Mouse (Mus musculus) yolk sac, embryonic 10.5 days (tissue): Measurements from ENCODE around the gene Ppfibp2.

Experiments
- DNase-seq: peaks from one replicate; pipeline ENCODE4 v3.0.0-alpha.2; 2017; ENCODE audit warnings: low spot score

Gene Ppfibp2

DNA sequence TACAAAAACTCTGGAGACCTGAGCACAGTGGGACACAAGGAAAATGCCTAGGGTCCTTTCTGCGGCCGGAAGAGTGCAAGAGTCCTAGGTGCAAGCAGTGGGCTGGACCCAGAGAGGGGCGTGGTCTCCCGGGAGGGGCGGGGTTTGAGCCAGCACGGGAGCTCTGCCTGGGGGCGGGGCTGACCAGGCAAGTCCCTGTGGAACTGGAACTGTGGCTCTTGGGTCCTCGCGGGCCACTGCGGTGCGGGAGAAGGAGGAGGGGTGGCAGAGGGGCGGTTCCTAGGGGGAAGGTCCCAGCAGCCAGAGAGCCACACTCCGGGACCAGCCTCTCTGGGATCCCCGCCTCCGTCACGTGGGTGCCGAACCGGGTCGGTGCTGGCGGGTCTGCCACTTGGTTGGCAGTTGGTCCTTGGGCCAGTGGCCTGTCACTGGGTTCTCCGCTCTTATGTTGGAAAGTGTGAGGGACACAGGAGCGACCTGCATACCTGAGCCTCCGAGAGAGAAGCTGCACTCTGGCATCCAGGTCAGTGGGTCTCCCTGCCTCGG is at the start of gene Ppfibp2:
Ppfibp2 (plus strand) TSS at position 351 of the 546 bp plus-strand sequence.
- DNase-seq: peak; percentile 97

DNA sequence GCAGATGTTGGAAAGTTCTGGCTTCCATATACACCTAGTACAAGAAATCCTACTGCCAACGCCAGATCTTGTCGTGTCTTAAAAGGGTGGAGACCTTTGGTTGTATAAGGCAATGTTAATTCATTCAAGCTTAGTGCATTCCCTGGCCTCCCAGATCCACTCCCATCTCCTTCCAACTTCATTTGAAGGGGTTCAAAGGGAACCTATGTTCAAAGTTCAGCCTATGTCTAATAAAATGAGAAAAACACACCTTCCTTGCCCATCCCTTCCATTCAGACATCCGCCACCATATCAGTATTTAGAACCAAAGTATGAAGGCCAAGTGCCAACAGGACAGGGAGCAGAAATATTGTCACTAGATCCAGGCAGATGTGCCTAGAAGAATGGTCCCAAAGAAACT is 47.1 kb upstream of the Ppfibp2 start:
- DNase-seq: no peak

DNA sequence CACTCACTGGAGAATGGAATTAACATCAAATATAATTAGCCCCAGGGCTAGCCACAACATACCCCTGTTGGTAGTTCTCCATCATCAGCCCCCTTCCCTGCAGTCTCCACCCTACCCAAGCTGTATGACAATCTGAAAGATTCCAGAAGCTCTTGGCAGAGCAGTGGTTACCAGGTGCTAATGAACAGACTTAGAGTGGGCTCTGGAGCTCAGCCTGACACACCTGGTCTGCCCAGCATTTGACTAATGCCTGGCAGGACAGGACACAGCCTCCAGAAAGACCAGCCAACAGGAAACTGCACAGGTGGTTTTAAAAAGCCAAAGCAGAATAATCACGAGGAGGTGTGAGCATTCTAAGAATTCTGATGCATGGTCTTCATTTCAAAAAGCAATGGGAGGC is 41.5 kb upstream of the Ppfibp2 start:
- DNase-seq: no peak

DNA sequence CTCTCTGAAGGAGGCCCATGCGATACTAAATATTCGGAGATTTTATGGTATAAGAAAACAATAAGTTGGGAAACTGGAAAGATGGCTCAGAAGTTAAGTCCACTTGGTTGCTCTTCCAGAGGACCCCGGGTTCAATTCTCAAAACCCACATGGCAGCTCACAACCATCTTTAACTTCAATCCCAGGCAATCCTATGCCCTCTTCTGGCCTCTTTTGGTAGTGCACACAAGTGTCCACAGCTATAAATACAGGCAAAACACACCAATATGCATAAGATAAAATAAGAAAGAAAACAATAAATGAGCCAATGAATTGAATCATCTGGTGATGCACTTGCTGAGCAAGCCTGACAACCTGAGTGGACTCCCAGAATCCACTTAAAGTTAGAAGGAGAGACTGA is 39.1 kb upstream of the Ppfibp2 start:
- no peak for DNase-seq

DNA sequence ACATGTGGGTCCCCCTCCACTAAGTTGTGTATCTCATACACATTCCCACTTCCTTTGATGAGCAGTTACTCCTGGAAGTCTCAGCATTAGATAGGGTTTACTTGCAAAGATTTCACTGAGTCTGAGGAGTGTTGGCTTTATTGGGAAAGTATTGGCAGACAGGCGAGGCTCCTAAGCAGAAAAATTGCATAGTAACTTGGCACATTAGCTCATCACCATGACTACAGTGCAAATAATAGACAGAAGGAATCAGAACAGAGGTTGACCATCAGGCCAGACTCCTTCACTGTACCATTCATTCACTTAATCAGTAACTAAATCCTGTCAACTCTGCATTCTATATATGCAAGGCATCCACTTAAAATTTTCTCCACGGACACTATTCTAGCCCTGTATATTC is 34.3 kb upstream of the Ppfibp2 start:
- DNase-seq: no peak

DNA sequence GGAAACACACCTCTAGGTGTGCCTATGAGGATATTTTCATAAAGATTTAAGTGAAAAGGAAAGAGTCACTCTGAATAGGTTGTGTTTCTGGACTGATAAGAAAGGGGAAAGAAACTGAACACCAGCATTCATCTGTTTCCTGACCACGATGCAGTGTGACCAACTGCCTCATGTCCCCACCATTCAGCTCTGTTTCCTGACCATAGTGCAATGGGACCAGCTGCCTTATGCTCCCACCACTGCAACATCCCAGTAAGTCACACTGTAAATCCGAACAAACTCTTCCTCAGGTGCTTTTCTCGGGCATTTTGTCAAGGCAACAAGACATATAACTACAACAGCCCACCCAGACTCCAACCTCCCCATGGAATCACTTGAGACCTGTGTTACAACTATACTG is 33.4 kb upstream of the Ppfibp2 start:
- DNase-seq: no peak

DNA sequence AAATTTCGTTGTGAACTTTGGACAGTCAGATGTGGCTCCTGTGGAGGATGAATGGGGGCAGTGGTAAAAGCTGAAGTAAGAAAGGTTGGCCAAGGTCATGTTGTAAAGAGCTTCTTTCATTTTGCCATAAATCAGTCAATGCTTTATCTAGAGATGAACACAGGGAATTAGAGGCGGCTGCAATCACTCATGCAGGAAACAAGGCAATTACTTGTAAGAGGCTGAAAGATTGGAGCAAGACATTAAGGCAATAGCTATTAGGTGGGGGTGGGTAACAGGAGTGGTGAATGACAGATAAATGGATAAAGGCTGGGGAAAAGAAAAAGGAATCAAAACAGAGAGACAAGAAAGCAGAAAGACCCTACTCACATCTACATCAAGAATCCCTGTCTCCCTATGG is 31.3 kb upstream of the Ppfibp2 start:
- DNase-seq: no peak

DNA sequence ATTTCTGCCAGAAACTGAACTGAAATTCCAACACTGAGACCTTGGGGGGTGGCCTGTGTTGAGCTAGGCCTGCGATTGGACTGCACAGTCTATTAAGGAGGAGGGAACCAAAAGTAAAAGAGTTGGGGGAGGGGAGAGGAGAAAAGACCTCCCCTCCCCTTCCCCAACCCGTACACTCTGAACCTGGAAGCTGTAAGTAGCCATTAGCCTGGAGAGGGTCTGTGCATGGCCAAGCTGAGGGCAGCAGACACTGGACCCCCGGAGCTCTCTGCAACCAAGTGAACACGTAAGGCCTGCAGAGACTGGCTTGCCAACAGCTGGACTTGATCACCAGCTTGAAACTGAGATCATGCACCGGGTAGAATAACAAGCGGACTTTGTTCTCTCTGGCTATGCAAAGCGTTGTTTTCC is 27.7 kb upstream of the Ppfibp2 start, which contains the start of gene Olfml1:
Olfml1 (plus strand) TSS at position 186 of the 411 bp plus-strand sequence.
- peak; percentile 86 for DNase-seq

DNA sequence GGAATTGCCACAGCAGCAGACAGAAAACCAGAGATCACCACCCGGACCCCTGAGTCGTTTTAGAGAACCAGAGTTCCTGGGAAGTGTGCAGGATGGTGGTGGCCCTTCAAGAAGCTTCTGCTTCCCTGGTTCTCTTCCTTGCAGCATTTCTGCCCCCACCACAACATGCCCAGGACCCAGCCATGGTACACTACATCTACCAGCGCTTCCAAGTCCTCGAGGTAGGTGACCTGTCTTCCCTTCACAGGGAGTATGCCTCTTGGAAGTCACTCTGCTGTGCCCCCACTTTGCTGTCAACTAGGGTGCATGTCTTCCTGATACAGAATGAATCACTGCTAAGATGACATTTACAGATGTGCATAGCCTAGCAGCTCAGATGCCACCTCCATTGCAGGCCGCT is 27.3 kb upstream of the Ppfibp2 start:
- DNase-seq: no peak

DNA sequence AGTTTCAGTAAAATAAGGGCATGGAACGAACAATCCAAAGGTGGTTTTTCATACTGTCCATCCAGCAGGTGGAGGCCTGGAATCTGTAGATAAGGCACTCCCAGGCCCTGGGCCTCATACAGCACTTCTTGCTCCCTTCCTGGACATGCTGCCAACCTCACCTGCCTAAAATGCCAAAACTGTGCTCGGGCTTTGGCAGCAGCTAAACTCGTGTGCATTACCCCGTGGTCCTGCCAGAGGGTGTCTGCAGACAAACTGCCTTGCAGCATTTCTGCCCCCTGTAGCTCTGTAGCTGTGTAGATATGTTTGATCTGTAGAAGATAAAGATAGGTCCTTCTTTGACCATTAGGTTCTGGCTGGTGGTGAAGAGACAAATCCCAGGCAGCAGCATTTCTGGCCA is 26.0 kb upstream of the Ppfibp2 start:
- DNase-seq: no peak

DNA sequence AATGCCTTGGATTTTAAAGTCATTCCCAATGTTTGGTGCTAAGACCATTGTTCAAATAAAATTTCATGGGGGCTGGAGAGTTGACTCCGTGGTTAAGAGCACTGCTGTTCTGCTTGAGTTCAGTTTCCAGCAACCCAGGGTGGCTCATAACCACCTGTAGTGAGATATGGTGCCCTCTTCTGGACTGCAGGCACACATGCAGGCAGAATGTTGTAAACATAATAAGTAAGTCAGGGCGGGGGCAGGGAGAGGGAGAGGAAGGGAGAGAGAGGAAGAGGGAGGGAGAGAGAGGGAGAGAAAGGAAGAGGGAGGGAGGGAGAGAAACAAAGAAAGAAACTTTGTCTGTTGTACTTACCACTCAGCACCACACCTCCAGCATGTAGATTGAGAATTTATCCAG is 21.2 kb upstream of the Ppfibp2 start:
- no peak for DNase-seq

DNA sequence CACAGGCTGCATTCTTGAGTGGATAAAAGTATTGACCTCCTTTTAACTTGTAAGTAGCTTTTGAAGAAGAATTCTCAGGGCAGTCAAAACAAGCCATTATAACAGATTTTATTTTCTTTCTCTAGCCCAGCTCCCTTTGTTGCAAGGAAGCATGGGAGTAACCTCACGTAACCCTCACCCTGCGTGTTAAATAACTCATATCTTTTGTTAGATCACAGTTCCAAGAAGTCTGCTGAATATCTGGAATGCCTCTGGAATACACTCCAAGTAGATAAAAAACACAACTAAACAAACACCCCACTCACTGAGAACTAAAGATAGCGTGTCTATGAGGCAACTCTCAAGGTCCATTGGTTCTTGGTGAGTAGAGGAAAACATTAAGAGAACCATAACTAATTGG is 20.7 kb upstream of the Ppfibp2 start:
- DNase-seq: peak; percentile 35

DNA sequence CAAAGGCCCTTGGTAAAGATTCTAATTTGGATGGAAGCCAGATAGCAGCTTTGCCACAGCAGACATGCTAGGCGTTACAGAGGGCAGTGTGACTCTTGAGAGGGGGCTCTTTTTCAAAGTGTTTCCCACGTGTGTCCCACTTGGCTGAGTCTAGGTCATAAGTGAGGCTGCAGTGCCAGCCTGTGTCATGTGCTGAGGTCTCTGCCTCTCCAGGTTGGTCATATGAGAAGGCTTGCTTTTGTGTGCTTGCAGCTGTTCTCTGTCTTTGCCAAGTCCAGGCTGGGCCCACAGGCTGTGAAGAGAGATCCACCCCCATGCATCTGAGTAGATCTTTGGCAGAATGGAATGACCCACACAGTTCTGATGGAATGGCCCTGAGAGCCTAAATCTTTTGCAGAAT is 2.4 kb upstream of the Ppfibp2 start:
- no peak for DNase-seq

DNA sequence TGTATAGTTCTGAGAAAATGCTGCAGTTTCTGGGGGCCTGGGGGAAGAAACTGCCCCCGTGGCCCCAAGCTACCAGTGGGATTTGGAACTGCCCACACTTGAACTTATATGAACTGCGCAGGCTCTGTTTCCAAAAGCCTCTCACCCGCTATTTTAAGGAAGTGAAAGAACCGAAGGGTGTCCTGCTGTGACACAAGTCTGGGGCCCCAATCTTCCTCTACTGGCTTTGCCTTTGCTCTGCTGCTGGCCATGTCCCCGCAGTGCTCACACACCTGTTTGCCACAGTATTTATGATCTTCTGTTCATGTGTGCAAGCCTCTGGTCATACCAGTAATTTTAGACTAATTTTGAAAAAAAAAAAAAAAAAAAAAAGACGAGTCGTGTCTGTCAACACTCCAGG is 1.1 kb upstream of the Ppfibp2 start:
- no peak for DNase-seq

DNA sequence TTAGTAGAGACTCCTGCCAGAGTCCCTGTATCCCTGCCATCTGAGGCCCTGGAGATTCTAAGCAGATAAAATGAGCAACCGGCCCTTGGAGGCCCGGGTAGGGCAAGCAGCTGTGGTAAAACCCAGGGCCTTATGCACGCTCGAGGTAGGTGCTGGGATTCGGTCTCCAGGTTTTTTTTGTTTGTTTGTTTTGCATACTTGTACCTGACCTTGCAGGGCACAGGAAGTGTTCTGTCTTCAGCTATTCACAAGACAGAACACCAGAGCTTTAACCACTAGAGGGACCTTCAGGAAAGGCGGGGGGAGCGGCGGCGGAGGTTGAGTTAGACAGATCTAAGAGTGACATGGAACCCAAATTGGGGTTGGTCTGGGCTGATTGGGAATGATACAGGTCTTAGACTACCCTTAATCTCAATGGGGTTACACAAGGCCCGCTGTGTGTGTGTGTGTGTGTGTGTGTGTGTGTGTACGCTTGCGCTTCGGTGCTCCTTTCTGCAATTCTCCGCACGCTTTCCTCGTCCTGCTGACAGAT is 616 bp upstream of the Ppfibp2 start:
- peak; percentile 73 for DNase-seq

DNA sequence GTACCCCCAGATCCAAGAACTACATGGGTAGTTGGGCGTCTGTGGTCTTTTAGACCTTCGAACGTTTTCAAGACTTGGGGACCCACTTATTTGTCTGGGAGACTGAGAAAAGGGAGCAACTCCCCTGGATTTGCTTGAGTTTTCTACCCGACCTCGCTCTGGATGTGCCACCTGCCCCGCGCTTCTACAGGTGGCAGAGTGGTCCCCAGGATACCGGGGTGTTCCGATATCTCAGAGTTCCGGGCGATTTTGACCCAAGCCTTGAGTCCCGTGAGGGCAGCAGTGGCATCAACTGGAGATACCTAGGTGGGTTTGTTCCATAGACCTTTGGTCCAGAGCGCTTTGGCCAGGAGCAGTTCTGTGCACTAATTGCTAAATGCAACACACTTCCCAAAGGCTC is 419 bp downstream of the Ppfibp2 start:
- no peak for DNase-seq

DNA sequence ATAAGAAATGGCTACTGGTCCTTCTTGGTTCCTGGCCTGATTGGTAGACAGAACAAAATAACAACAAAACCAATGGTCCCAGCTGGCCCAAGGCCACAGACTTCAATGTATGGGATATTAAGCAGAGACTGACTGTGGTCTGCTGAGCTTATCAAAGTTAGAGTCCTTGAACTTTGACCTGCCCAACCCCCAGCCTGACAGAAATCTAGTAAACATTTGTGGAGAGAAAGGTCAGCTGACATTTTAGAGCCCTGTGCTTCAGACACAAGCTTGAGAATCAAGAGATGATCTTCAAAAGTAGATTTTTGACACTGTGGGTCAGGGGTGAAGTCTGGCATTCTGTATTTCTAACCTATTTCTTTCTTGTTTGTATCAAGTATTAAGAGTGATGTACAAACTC is 1.7 kb downstream of the Ppfibp2 start:
- peak; percentile 84 for DNase-seq

DNA sequence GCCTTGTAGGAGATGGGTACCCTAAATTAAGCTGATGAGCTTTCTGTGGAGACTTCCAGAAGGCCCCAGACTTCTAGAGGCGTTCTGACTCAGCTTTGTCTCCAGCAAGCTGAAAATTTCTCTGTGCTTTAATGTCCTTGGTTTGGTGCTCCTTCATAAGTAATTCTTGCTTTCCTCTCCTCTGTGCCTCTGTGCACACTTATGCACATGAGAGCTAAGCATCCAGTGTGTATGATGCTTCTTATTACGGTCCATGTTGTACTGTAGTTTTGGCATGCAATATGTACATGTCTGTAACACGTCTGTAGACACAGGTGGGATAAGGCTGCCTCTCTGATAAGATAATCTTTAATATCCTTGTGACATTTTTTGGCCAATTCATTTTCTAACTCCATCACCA is 2.9 kb downstream of the Ppfibp2 start:
- no peak for DNase-seq

DNA sequence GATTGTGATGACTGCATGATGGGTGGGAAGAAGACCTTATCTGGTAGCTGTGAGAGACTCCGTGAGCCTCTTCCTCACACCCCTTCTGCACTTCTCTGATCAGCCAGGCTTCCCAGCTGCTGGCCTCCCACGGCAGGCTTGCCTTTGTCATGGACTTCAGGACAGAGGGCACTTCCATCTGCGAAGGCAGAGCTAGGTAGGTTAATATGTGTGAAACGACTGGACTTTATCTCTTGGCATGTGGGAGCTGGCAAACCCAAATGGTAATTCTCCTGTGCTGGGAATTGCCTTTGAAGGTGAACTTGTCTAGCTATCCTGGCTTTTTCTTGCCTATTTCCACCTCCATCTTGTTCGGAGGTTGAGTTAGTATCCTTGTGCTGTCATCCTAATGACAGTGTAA is 5.6 kb downstream of the Ppfibp2 start:
- DNase-seq: no peak

DNA sequence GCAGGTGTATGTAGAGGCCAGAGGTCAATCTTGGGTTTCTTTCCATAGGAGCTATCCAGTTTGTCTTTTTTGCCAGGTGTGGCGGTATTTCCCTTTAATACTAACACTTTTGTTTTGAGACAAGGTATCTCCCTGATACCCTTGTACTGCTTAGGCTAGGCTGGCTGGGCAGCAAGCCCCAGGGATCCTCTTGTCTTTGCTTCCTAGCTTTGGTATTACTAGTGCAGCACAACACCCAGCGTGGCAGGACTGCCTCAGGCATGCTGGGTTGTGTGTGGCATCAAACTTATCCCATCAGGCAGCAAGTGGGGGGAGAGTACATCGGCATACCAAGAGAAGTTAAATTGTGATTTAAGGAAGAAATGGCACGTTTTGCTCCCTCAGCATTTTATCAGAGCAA is 7.5 kb downstream of the Ppfibp2 start:
- DNase-seq: no peak

DNA sequence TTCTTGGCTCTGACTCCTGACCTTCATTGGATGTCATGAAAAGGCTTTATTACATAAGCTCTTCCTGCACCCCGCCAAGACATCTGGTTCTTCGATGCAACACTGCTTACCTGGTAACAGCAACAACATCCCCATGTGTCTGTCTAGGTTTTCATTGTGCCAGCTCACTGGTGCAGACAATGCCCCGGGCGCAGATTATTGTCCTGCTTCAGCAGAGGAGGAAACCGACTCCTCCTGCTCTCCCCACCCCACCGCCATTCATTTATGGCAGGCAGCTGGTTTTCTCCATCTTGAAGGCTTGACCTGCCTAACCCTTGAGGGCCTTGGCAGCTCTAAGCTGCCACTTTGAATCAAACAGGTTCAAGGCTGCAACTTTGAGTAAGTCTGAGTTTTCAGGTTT is 7.9 kb downstream of the Ppfibp2 start:
- DNase-seq: no peak

DNA sequence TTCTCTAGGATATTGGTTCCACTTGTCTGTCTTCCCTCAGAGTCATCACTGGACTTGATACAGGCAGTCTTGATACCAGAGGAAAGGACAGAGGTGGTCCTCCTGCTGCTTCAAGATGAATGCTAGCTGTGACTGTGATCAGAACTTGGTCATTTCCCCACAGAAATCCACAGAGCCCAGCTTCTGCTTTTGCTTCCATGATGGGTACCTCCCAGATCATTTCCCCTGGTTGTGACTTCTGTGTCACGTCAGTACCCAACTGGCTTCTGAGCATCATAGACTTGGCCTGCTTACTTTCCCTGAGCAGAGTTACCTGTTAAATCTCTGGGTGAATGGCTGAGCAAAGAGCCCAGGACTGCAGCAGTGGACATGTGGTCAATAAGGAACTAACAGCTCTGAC is 12.8 kb downstream of the Ppfibp2 start:
- DNase-seq: no peak

DNA sequence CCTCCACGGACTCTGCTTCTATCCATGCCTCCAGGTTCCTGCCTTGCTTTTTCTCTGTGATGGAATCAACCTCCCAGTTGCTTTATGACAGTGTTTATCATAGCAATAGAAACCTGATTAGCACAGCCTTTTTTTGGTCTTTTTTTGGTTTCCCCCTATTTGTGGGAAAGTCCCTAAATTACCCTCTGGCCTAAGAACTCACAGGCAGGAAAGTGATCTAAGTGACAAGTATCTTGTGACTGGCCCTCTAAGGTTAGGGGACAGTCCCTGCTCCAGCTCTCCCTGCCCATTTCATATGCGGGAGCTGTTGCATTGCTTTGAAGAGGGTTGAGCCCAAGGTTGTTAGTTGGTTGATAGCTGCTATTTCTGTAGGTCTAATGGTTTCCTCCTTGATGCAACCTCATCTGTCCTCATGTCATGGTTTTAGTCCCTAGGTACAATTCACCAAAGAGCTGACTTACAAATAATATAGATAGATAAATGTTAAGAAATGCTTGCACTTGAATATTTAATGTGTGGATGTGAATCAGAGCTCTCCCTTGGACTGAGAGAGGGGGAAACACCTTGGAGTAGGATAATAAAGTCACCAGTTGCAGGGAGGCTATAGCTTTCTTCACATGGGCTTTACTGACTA is 14.7 kb downstream of the Ppfibp2 start:
- no peak for DNase-seq

DNA sequence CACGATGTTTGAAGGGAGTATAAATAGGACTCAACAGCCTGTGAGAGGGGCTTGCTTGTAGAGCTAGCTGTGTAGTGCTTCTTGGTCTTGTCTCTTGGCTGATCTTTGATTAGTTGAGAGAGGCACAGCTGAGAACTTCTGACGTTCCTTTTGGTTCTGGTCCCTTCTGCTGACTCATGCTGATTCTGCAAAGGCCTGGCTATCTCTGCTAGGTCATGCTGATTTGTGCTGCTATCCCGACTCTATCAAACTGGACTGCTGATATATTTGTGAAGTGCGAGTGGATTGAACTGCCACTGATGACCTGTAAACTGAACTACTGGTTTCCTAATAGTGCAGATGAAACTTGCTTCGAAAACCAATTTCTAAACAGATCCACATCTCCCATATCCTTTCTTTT is 15.9 kb downstream of the Ppfibp2 start:
- DNase-seq: no peak
